Mouse (Mus musculus): ENCODE measurements around the gene Rbm6.

DNA sequence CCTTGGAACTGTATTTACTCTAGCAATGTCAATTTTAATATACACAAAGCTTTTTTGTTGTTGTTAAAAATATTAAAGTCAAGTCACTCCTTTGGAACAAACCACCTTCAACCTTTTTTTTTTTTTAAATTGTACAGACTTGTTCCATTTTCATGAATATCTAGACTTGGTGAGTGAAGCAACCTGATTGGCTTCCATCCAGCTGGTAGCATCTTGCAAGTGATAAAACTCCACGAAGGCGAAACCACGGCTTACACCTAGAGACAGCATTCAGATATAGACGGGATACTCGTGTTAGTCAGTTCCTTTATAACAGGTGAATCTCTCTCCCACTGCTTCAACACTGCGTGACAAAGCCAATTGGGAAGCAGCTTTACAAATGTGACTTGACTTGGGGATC lies 113.4 kb downstream of the Rbm6 start:
- TF ChIP-seq CTCF (IDR thresholded peaks at IDR 0.05; ENCODE audit: extremely low read depth, insufficient read length, insufficient replicate concordance, low read depth, low read length) (no peak), POLR2A (IDR thresholded peaks at IDR 0.05; ENCODE audit: low read depth, low read length) (no peak)
